8 mouse cellular contexts compared by ENCODE assay signal in genomic region chr9:44343290-44343689, GRCm38 (mm10). TPM values are rescaled to one million over a fixed set of nuclear protein-coding genes. Genes with fewer than 3 reads are reported as not detected.
DNase-seq lines count a peak whose midpoint lies in the region; ATAC-seq and TF ChIP-seq lines count a peak whose summit lies in the region.

No protein-coding gene starts in this region.

- 13% methylated on average over 6 of the region's 6 CpGs for WGBS in thymus, adult 2 months
- 14% methylated on average over 6 of the region's 6 CpGs for WGBS in forebrain, embryonic 10.5 days
- 16% methylated on average over 6 of the region's 6 CpGs for WGBS in hindbrain, embryonic 16.5 days
- 9% methylated on average over 6 of the region's 6 CpGs for WGBS in midbrain, embryonic 14.5 days

- H3K4me1 ChIP-seq in thymus, adult 2 months (replicated peaks; ENCODE audit: control insufficient read depth, insufficient read depth, low read length): peaks cover 5% of the 10 kb centered on the region
- H3K4me1 ChIP-seq in forebrain, embryonic 10.5 days: peaks cover 29% of the 10 kb centered on the region
- H3K4me1 ChIP-seq in hindbrain, embryonic 16.5 days (ENCODE audit: control insufficient read depth, insufficient read depth, low read depth, low read length): peaks cover 5% of the 10 kb centered on the region
- H3K4me1 ChIP-seq in midbrain, embryonic 14.5 days (ENCODE audit: control insufficient read depth, insufficient read depth, low read length): peaks cover 6% of the 10 kb centered on the region

- H3K36me3 ChIP-seq in thymus, adult 2 months (ENCODE audit: control insufficient read depth, insufficient read depth, low read length): peaks cover 6% of the 10 kb centered on the region
- H3K36me3 ChIP-seq in forebrain, embryonic 10.5 days (replicated peaks): peaks cover 66% of the 10 kb centered on the region
- peaks cover 12% of the 10 kb centered on the region for H3K36me3 ChIP-seq in hindbrain, embryonic 16.5 days (ENCODE audit: control insufficient read depth, insufficient read depth, low read length)
- peaks cover 33% of the 10 kb centered on the region for H3K36me3 ChIP-seq in midbrain, embryonic 14.5 days (ENCODE audit: control insufficient read depth, insufficient read depth, low read length)

- ATAC-seq in hindbrain, embryonic 16.5 days: peak; percentile 4
- no peak for ATAC-seq in midbrain, embryonic 14.5 days (ENCODE audit: low FRiP score, low TSS enrichment)
- no peak for ATAC-seq in CD4-positive, CD25-positive, alpha-beta regulatory T cell, adult 4 months

- DNase-seq in thymus, adult 2 months: no peak
- DNase-seq in thymus, postnatal 4 days: no peak
- DNase-seq in forebrain, embryonic 10.5 days (ENCODE audit: extremely low spot score, low spot score): no peak
- no peak for DNase-seq in midbrain, embryonic 14.5 days
- DNase-seq in left cerebral cortex, adult 9 months (ENCODE audit: low spot score in 2 of 2): no peak
- no peak for DNase-seq in yolk sac, embryonic 10.5 days (ENCODE audit: low spot score)

- H3K27ac ChIP-seq in thymus, adult 2 months (ENCODE audit: control insufficient read depth, insufficient read depth, low read length): no peak overlapping the region
- H3K27ac ChIP-seq in forebrain, embryonic 10.5 days: peak overlapping the region; percentile 97
- peak overlapping the region; percentile 99 for H3K27ac ChIP-seq in hindbrain, embryonic 16.5 days (ENCODE audit: low read depth, low read length)
- H3K27ac ChIP-seq in midbrain, embryonic 14.5 days (replicated peaks; ENCODE audit: low read depth, low read length): peak overlapping the region; percentile 96

- peak overlapping the region; percentile 80 for H3K9ac ChIP-seq in hindbrain, embryonic 16.5 days (ENCODE audit: low read depth, low read length)
- peak overlapping the region; percentile 69 for H3K9ac ChIP-seq in midbrain, embryonic 14.5 days (replicated peaks; ENCODE audit: low read length)

- TF ChIP-seq POLR2A in thymus, adult 2 months (IDR thresholded peaks at IDR 0.05; ENCODE audit: control insufficient read depth, extremely low read depth, insufficient read depth, low read length, poor library complexity): no peak

- TF ChIP-seq CTCF in thymus, adult 2 months (IDR thresholded peaks at IDR 0.05; ENCODE audit: borderline replicate concordance, control insufficient read depth, extremely low read depth, insufficient read depth, low read length, poor library complexity): no peak

- no peaks in the 10 kb centered on the region for H3K27me3 ChIP-seq in thymus, adult 2 months (ENCODE audit: control insufficient read depth, insufficient read depth, low read length)
- no peaks in the 10 kb centered on the region for H3K27me3 ChIP-seq in forebrain, embryonic 10.5 days (ENCODE audit: poor library complexity, severe bottlenecking)
- no peaks in the 10 kb centered on the region for H3K27me3 ChIP-seq in hindbrain, embryonic 16.5 days (replicated peaks; ENCODE audit: control insufficient read depth, insufficient read depth, low read length)
- H3K27me3 ChIP-seq in midbrain, embryonic 14.5 days (ENCODE audit: control insufficient read depth, insufficient read depth, low read length): no peaks in the 10 kb centered on the region

- H3K4me3 ChIP-seq in thymus, adult 2 months (ENCODE audit: control insufficient read depth, insufficient read depth, low read length): peak overlapping the region; percentile 74
- H3K4me3 ChIP-seq in forebrain, embryonic 10.5 days: peak overlapping the region; percentile 88
- H3K4me3 ChIP-seq in hindbrain, embryonic 16.5 days (ENCODE audit: low read length): peak overlapping the region; percentile 77
- H3K4me3 ChIP-seq in midbrain, embryonic 14.5 days (replicated peaks; ENCODE audit: low read depth, low read length): peak overlapping the region; percentile 72

- peak overlapping the region; percentile 55 for H3K4me2 ChIP-seq in hindbrain, embryonic 16.5 days (ENCODE audit: low read length)
- peak overlapping the region; percentile 77 for H3K4me2 ChIP-seq in midbrain, embryonic 14.5 days (ENCODE audit: low read length)

- H3K9me3 ChIP-seq in forebrain, embryonic 10.5 days: no peaks in the 10 kb centered on the region
- H3K9me3 ChIP-seq in hindbrain, embryonic 16.5 days (ENCODE audit: control insufficient read depth, low read length): no peaks in the 10 kb centered on the region
- no peaks in the 10 kb centered on the region for H3K9me3 ChIP-seq in midbrain, embryonic 14.5 days (ENCODE audit: control insufficient read depth, low read length)

RNA-seq across cellular contexts. Expression of gene Hmbs, which starts 0.7 kb away (rescaled TPM):
- polyA plus RNA-seq in thymus, adult 2 months (2012; rRNA removed): 40.7 and 42.2 TPM in 2 replicates
- polyA plus RNA-seq in forebrain, embryonic 10.5 days (2016; fragmentation: Nextera tagmentation; extraction: Ambion mirVana): 196 and 210 TPM in 2 replicates
- polyA plus RNA-seq in hindbrain, embryonic 16.5 days (2015; fragmentation: Nextera tagmentation; extraction: Ambion mirVana): 64.0 and 67.4 TPM in 2 replicates
- 53.5 and 64.7 TPM in 2 replicates for polyA plus RNA-seq in midbrain, embryonic 14.5 days (2014; fragmentation: Nextera tagmentation; extraction: Ambion mirVana)
- polyA plus RNA-seq in CD4-positive, CD25-positive, alpha-beta regulatory T cell, adult 4 months (2017; shearing (Covaris generic)): 10 to 100 TPM; 23.7 to 24.0 TPM

RNA-seq across cellular contexts. Expression of gene H2afx, which starts 8.8 kb away (rescaled TPM):
- polyA plus RNA-seq in thymus, adult 2 months (2012; rRNA removed): 891 and 1,033 TPM in 2 replicates
- polyA plus RNA-seq in forebrain, embryonic 10.5 days (2016; fragmentation: Nextera tagmentation; extraction: Ambion mirVana): 524 and 528 TPM in 2 replicates
- polyA plus RNA-seq in hindbrain, embryonic 16.5 days (2015; fragmentation: Nextera tagmentation; extraction: Ambion mirVana): 106 and 143 TPM in 2 replicates
- polyA plus RNA-seq in midbrain, embryonic 14.5 days (2014; fragmentation: Nextera tagmentation; extraction: Ambion mirVana): 98.1 and 128 TPM in 2 replicates
- polyA plus RNA-seq in CD4-positive, CD25-positive, alpha-beta regulatory T cell, adult 4 months (2017; shearing (Covaris generic)): 10 to 100 TPM; 11.3 to 14.7 TPM

RNA-seq across cellular contexts. Expression of gene Dpagt1, which starts 17.5 kb away (rescaled TPM):
- polyA plus RNA-seq in thymus, adult 2 months (2012; rRNA removed): 47.9 and 49.5 TPM in 2 replicates
- 48.0 and 49.3 TPM in 2 replicates for polyA plus RNA-seq in forebrain, embryonic 10.5 days (2016; fragmentation: Nextera tagmentation; extraction: Ambion mirVana)
- polyA plus RNA-seq in hindbrain, embryonic 16.5 days (2015; fragmentation: Nextera tagmentation; extraction: Ambion mirVana): 32.5 and 42.6 TPM in 2 replicates
- polyA plus RNA-seq in midbrain, embryonic 14.5 days (2014; fragmentation: Nextera tagmentation; extraction: Ambion mirVana): 37.0 and 40.5 TPM in 2 replicates
- polyA plus RNA-seq in CD4-positive, CD25-positive, alpha-beta regulatory T cell, adult 4 months (2017; shearing (Covaris generic)): 10 to 100 TPM; 15.7 to 16.0 TPM

RNA-seq across cellular contexts. Expression of gene Vps11, which starts 18.2 kb away (rescaled TPM):
- 37.9 and 40.8 TPM in 2 replicates for polyA plus RNA-seq in thymus, adult 2 months (2012; rRNA removed)
- 29.0 and 32.3 TPM in 2 replicates for polyA plus RNA-seq in forebrain, embryonic 10.5 days (2016; fragmentation: Nextera tagmentation; extraction: Ambion mirVana)
- 43.5 and 46.4 TPM in 2 replicates for polyA plus RNA-seq in hindbrain, embryonic 16.5 days (2015; fragmentation: Nextera tagmentation; extraction: Ambion mirVana)
- polyA plus RNA-seq in midbrain, embryonic 14.5 days (2014; fragmentation: Nextera tagmentation; extraction: Ambion mirVana): 34.4 and 36.7 TPM in 2 replicates
- 10 to 100 TPM; 55.6 to 86.7 TPM for polyA plus RNA-seq in CD4-positive, CD25-positive, alpha-beta regulatory T cell, adult 4 months (2017; shearing (Covaris generic))

RNA-seq across cellular contexts. Expression of gene C2cd2l, which starts 23.2 kb away (rescaled TPM):
- 94.1 and 110 TPM in 2 replicates for polyA plus RNA-seq in thymus, adult 2 months (2012; rRNA removed)
- polyA plus RNA-seq in forebrain, embryonic 10.5 days (2016; fragmentation: Nextera tagmentation; extraction: Ambion mirVana): 8.3 and 8.7 TPM in 2 replicates
- 23.1 and 27.1 TPM in 2 replicates for polyA plus RNA-seq in hindbrain, embryonic 16.5 days (2015; fragmentation: Nextera tagmentation; extraction: Ambion mirVana)
- 25.2 and 25.5 TPM in 2 replicates for polyA plus RNA-seq in midbrain, embryonic 14.5 days (2014; fragmentation: Nextera tagmentation; extraction: Ambion mirVana)
- polyA plus RNA-seq in CD4-positive, CD25-positive, alpha-beta regulatory T cell, adult 4 months (2017; shearing (Covaris generic)): 1 to 10 TPM; 3.2 to 3.6 TPM
